Mouse (Mus musculus) lung, postnatal 0 days (tissue): ENCODE measurements around the gene Rybp. TPM values are rescaled to one million over a fixed set of nuclear protein-coding genes. Genes with fewer than 3 reads are reported as not detected.

Experiments used
- ATAC-seq: fragments of 200-750 bp; cut with Nextera tagmentation; 2 replicates; pipeline ENCODE4 v1.8.0; 2017; ENCODE audit warnings: moderate library complexity
- DNase-seq: peaks from one replicate; pipeline ENCODE4 v3.0.0-alpha.2; 2016; ENCODE audit warnings: low spot score
- H3K27ac ChIP-seq: fragments of 300-500 bp; sonication (generic); 2 replicates; pipeline ENCODE4 v1.5.1; 2014; ENCODE audit warnings: antibody characterized with exemption, mild to moderate bottlenecking, low read length, mixed read lengths
- H3K27me3 ChIP-seq: fragments of 300-500 bp; sonication (generic); replicated peaks from 2 replicates; pipeline ENCODE4 v1.6.1; 2014; ENCODE audit warnings: low read length, mixed read lengths; ENCODE audit not compliant: insufficient read depth
- H3K36me3 ChIP-seq: fragments of 300-500 bp; sonication (generic); 2 replicates; pipeline ENCODE4 v1.6.1; 2014; ENCODE audit warnings: low read length, mixed read lengths; ENCODE audit not compliant: insufficient read depth
- H3K4me1 ChIP-seq: fragments of 300-500 bp; sonication (generic); 2 replicates; pipeline ENCODE4 v1.6.1; 2014; ENCODE audit warnings: antibody characterized with exemption, low read depth, low read length, mixed read lengths; ENCODE audit not compliant: insufficient read depth
- H3K4me2 ChIP-seq: fragments of 300-500 bp; sonication (generic); replicated peaks from 2 replicates; pipeline ENCODE4 v1.6.1; 2014; ENCODE audit warnings: low read depth, mild to moderate bottlenecking, low read length, moderate library complexity, mixed read lengths
- H3K4me3 ChIP-seq: fragments of 300-500 bp; sonication (generic); 2 replicates; pipeline ENCODE4 v1.5.1; 2014; ENCODE audit warnings: low read depth, low read length
- H3K9ac ChIP-seq: fragments of 300-500 bp; sonication (generic); replicated peaks from 2 replicates; pipeline ENCODE4 v1.6.1; 2014; ENCODE audit warnings: low read depth, mild to moderate bottlenecking
- H3K9me3 ChIP-seq: fragments of 300-500 bp; sonication (generic); 2 replicates; pipeline ENCODE4 v1.6.1; 2016; ENCODE audit warnings: low read length, mixed read lengths
- CTCF ChIP-seq: IDR thresholded peaks from 2 replicates; pipeline ENCODE4 v1.5.1; 2016; ENCODE audit warnings: antibody characterized with exemption, mild to moderate bottlenecking
- EP300 ChIP-seq: IDR thresholded peaks from 2 replicates; pipeline ENCODE4 v1.6.1; 2016; ENCODE audit warnings: antibody characterized with exemption, mild to moderate bottlenecking, control low read depth
- WGBS: fragments of 180-500 bp; shearing (Covaris S2); extraction: QIAGEN DNeasy Blood & Tissue Kit; methylation state at CpG from one replicate; pipeline ENCODE4 v1.1.7; 2014; 5-methylcytosine and 5-hydroxymethylcytosine counted together
- polyA plus RNA-seq: library from polyadenylated mRNA; unstranded; fragments of >200 nt; fragmentation: Nextera tagmentation; extraction: Ambion mirVana; gene quantifications from 2 replicates; pipeline ENCODE4 v1.2.1, GENCODE M21; 2015

Gene Rybp
- polyA plus RNA-seq, 1 experiment from 2014 or later: 16.6 TPM

- no peak overlapping the region for H3K27ac ChIP-seq
- TF ChIP-seq EP300 (no peak), CTCF (no peak)
- H3K4me3 ChIP-seq: no peak overlapping the region
- WGBS: 57% methylated on average over 1 of the region's 1 CpGs
- no peaks in the 10 kb centered on the region for H3K9me3 ChIP-seq
- H3K27me3 ChIP-seq: no peaks in the 10 kb centered on the region
- H3K36me3 ChIP-seq: no peaks in the 10 kb centered on the region
- no peak overlapping the region for H3K4me2 ChIP-seq
- H3K9ac ChIP-seq: no peak overlapping the region
- ATAC-seq (no peak), DNase-seq (no peak)
- peaks cover 14% of the 10 kb centered on the region; the same call in 1 of the 2 replicates for H3K4me1 ChIP-seq
Observed at GRCm38 (mm10) chr6:100255411-100255810, 31.9 kb downstream of the Rybp start.

- 0 out of 2 replicates have a peak overlapping the region, but pooled peaks have one; percentile 6 for H3K27ac ChIP-seq
- no peaks in the 10 kb centered on the region for H3K9me3 ChIP-seq
- WGBS: 61% methylated on average over 1 of the region's 1 CpGs
- no peak overlapping the region for H3K4me3 ChIP-seq
- ATAC-seq (no peak), DNase-seq (no peak)
- no peaks in the 10 kb centered on the region for H3K36me3 ChIP-seq
- H3K4me1 ChIP-seq: peaks cover 14% of the 10 kb centered on the region; the same call in 1 of the 2 replicates
- H3K4me2 ChIP-seq: no peak overlapping the region
- H3K9ac ChIP-seq: no peak overlapping the region
- TF ChIP-seq CTCF: no peak
- no peak for TF ChIP-seq EP300
- H3K27me3 ChIP-seq: no peaks in the 10 kb centered on the region
Observed at GRCm38 (mm10) chr6:100254671-100255070, 32.6 kb downstream of the Rybp start.

GRCm38 (mm10) chr6:100244474-100244873 is 42.8 kb downstream of the Rybp start:
- Histone ChIP-seq H3K4me3 (no peak overlapping the region), H3K4me1 (no peaks in the 10 kb centered on the region), H3K9me3 (no peaks in the 10 kb centered on the region), H3K9ac (no peak overlapping the region), H3K27ac (no peak overlapping the region), H3K36me3 (no peaks in the 10 kb centered on the region), H3K4me2 (no peak overlapping the region), H3K27me3 (no peaks in the 10 kb centered on the region)
- WGBS: 55% methylated on average over 3 of the region's 3 CpGs
- TF ChIP-seq EP300 (no peak), CTCF (no peak)
- ATAC-seq: no peak
- DNase-seq: no peak

- H3K4me1 ChIP-seq: no peaks in the 10 kb centered on the region; the same call in 1 of the 2 replicates
- H3K36me3 ChIP-seq: no peaks in the 10 kb centered on the region
- no peaks in the 10 kb centered on the region for H3K9me3 ChIP-seq
- H3K4me3 ChIP-seq: no peak overlapping the region
- H3K27me3 ChIP-seq: no peaks in the 10 kb centered on the region
- no peak for DNase-seq
- ATAC-seq: no peak
- TF ChIP-seq EP300 (no peak), CTCF (no peak)
- H3K27ac ChIP-seq: no peak overlapping the region
- H3K4me2 ChIP-seq: no peak overlapping the region
- no peak overlapping the region for H3K9ac ChIP-seq
Observed at GRCm38 (mm10) chr6:100235036-100235435, 52.2 kb downstream of the Rybp start.

DNA sequence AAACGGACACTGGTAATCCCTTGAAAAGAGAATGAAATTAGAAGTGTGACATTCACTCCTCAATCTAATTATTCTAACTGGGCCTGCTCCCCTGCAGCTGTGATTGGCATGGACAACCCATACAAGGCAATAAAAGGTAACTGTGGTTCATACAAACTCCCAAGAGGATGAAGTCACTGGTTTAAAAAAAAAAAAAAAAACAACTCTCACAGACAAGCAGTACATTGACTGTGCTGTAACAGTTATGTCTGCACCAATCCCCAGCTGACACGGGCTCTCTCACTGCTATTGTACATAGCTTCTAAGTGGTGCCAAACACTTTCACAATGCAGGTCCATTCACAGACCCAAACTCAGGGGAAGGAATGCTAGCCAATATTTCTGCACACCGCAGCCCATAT is 53.8 kb downstream of the Rybp start:
- peak; percentile 69 for DNase-seq
- no peak for TF ChIP-seq EP300
- TF ChIP-seq CTCF: no peak
- ATAC-seq: peak; percentile 72

DNA sequence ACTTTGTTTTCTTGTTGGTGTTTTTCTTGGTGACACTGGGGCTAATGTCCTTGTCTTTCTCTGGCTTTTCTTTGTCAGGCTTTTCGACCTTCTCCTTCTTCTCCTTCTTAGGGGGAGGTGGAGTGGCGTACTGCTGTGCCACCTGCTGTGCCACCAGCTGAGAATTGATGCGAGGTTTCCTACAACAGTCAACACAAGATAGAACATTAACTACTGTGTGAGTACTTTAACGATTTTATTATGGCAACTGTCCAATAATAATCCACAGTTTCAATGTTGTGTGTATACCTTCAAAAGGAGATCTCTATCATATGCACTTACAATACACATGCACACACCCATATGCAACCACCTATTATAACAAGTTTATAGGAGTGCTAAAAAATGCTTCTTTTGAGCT is 54.2 kb downstream of the Rybp start:
- DNase-seq: no peak
- Histone ChIP-seq H3K27ac (no peak overlapping the region), H3K36me3 (no peaks in the 10 kb centered on the region), H3K4me2 (no peak overlapping the region), H3K4me3 (no peak overlapping the region), H3K27me3 (no peaks in the 10 kb centered on the region), H3K4me1 (no peaks in the 10 kb centered on the region; the same call in 1 of the 2 replicates), H3K9me3 (no peaks in the 10 kb centered on the region), H3K9ac (no peak overlapping the region)
- 52% methylated on average over 4 of the region's 4 CpGs for WGBS
- TF ChIP-seq CTCF: no peak
- no peak for TF ChIP-seq EP300
- ATAC-seq: no peak

More for the DNA sequence above, 53.8 kb downstream of the Rybp start:
- Histone ChIP-seq H3K9ac (no peak overlapping the region), H3K4me3 (no peak overlapping the region), H3K9me3 (no peaks in the 10 kb centered on the region), H3K4me2 (no peak overlapping the region), H3K4me1 (no peaks in the 10 kb centered on the region; the same call in 1 of the 2 replicates), H3K27ac (no peak overlapping the region), H3K27me3 (no peaks in the 10 kb centered on the region), H3K36me3 (no peaks in the 10 kb centered on the region)
- 52% methylated on average over 3 of the region's 3 CpGs for WGBS

- H3K4me3 ChIP-seq: no peak overlapping the region
- no peak overlapping the region for H3K4me2 ChIP-seq
- H3K9me3 ChIP-seq: no peaks in the 10 kb centered on the region
- DNase-seq (no peak), ATAC-seq (no peak)
- no peaks in the 10 kb centered on the region for H3K36me3 ChIP-seq
- H3K27me3 ChIP-seq: no peaks in the 10 kb centered on the region
- no peaks in the 10 kb centered on the region for H3K4me1 ChIP-seq
- 46% methylated on average over 2 of the region's 2 CpGs for WGBS
- no peak overlapping the region for H3K27ac ChIP-seq
- H3K9ac ChIP-seq: no peak overlapping the region
- TF ChIP-seq CTCF (no peak), EP300 (no peak)
Observed at GRCm38 (mm10) chr6:100226204-100226603, 61.1 kb downstream of the Rybp start.
